Mouse (Mus musculus): Measurements from ENCODE around the gene Bcdin3d.
A peak's percentile ranks its signal among the peaks of the same experiment; 100 is the strongest.

Bcdin3d gene

DNA sequence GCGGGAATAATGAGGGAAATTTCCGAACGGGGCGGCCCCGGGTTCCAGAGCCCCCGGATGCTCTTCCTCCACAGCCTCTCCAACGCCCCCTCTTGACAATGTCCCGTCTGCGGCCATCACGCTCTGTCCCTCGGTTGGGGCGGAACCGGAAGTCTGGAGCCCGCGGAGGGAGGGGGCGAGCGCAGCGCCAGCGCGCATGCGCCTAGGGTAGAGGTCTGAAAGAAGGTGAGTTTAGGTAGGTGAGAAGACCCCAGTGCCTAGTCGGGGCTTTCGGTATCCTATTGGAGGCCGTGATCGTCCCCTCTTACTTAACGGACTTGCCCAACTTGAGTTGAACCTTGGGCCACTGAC is at the start of gene Bcdin3d:
Bcdin3d (minus strand) TSS at position 155 of the 351 bp plus-strand sequence.
- peak; percentile 99 for DNase-seq

GRCm38 (mm10) chr15:99520306-99520705 is 45.8 kb upstream of the Bcdin3d start:
- no peak for DNase-seq

DNA sequence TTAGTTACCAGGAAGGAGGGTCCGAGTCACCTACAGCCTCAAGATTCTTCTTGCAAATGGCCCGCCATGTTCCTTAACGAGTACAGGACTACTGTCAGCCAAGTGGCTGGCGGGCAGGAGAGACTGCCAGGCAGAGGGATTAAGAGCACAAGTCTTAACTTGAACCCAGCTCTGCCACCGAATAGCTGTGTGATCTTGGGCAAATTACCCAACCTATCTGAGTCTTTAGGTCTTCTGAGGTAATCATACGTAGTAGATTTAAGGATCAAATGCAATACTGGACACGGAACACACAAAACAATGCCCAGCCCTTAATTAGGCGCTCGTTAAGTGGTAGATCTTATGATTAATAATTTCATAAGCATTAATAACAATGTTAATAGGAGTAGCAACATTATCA is 45.1 kb upstream of the Bcdin3d start:
- no peak for DNase-seq

DNA sequence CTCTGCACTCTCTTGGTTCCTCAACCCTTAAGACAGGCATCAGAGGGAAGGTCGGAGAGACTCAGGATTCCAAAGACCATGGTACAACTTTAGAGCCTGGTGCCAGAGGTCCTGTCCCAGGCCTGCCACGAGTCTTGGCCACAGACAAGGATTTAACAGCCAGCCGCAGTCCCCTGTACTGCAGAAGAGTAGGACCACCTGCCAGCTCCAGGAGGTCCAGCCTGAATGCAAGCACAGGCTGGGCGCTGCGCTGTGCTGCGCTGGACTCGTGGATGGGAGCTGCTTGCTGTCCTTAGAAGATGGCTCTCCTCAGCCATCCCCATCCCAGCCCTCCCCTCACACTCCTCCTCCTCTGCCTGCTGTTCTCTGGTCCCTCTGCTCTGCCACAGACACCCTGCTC is 43.2 kb upstream of the Bcdin3d start:
- DNase-seq, result no peak

GRCm38 (mm10) chr15:99516715-99517114 is 42.2 kb upstream of the Bcdin3d start:
- DNase-seq, result no peak

GRCm38 (mm10) chr15:99511797-99512525 is 37.4 kb upstream of the Bcdin3d start:
- DNase-seq, result no peak

DNA sequence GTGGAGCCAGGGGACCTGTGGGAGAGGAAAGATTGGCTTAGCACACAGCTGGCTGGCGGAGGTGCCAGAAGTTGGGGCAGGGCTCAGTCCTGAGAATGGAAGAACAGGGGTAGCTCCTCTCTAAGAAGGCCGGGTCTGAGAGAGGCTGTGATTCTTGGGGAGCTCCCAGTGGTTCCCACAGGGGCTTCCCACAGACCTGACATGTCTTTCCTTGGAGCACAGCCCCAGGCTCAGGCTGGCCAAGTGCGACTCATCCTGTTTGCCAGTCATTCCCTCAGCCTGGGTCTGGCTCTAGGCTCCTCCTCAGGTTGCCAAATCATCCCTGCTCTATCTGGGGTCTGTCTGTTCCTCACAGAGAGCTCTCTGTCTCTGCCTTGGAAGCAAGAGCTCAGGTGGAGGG is 36.1 kb upstream of the Bcdin3d start:
- DNase-seq, result no peak

GRCm38 (mm10) chr15:99509840-99510239 is 35.3 kb upstream of the Bcdin3d start:
- no peak for DNase-seq

GRCm38 (mm10) chr15:99505324-99506095 is 31.0 kb upstream of the Bcdin3d start:
- no peak for DNase-seq

GRCm38 (mm10) chr15:99503256-99503655 is 28.7 kb upstream of the Bcdin3d start:
- no peak for DNase-seq

- DNase-seq, result no peak
Measured at GRCm38 (mm10) chr15:99502311-99502831, 27.8 kb upstream of the Bcdin3d start.

DNA sequence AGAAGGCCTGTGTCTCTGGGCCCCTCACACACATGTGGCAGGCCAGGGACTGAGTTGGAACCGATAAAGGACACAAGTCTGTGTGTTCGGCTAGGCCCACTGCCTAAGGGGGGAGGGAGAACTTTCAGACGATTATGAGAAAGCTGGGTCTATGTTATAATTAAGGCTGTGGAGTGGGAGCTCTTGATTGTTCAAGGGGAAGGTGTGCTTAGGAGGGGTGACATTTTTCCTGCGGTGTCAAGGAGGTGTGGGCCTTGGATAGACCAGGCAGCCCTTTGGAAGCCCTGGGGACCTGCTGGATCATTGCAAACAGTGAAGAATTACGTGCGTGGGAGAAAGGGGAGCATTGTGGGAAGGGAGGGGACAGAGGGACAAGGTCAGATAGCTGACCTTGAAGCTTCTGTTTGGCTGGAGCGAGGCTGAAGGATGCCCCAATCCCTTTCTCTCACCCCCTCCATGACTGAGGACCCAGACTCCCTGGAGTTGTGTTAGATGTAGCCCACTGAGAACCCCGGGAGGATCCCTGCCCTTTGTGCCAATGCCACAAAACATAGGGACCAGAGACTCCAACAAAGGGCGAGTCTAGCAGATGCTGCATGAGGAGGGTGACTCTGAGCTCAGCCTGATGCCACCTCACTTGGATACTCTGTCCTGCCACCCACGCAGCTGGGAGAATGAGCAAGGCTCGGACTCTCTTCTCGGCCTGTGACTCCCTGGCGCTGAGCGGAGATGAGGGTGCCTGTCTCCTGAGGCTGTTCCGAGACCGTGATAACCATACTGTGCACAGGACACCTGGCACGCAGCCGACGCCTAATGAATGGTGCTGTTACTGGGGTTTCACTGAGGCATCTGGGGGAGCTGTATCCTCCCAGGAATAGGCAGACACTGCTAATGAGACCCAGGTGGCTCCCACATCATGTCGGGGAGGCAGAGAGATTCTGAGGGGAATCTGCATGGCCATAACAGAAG is 27.0 kb upstream of the Bcdin3d start:
- DNase-seq, result no peak

DNA sequence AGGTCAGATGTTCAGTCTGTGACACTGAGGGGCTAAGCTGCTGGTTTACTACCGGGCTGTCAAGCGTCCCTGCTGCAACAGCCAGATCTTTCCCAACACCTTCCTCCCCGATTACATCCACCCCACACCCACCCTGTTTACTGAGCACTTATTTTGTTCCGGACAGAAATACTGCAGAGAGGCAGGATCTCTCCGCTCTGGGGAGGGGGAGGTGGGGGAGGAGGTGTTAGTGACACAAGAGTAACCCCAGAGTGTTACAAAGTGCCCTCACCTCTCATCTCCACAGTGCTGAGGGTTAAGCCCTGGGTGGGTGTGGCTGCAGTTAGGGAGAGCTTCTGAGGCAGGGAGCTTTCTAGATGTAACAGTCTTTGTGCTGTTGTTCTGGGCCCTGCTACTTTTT is 25.8 kb upstream of the Bcdin3d start:
- no peak for DNase-seq

DNA sequence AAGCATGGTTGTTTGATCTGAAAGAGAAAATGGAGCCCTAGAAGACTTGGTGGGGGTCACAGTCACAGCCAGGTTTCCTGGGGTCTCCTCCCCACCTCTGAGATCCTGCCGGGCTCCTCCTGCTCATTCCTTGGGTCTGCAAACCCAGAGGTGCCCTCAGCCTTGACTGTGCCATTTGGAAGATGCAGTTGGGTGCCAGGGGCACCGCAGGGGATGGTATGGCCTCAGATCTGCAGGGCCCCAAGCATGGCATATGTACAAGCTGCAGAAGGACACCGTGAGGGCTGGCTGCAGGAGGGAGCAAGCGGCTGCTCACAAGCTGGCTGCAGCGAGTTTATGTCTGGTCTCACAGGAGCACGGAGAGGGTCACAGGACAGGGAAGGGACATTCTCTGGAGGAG is 25.2 kb upstream of the Bcdin3d start:
- no peak for DNase-seq

GRCm38 (mm10) chr15:99498781-99499180 is 24.3 kb upstream of the Bcdin3d start:
- peak; percentile 94 for DNase-seq

DNA sequence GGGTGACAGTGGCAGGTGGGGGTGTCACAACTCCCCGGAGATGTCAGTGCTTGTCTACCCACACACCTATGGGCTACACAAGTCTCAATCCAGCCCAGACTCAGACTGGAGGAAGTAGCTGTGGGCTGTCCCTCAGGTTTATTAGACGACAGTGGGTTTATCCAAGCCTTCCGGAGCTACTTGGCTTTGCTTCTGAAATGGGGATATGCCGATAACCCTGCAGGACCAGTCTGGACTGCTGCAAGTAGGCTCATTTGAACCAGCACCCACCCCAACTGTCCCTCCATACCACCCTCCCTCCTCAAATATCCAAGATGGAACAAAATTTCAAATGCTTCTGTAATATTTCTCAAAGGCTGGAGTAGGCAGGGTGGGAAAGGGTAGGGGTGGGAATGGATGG is 23.8 kb upstream of the Bcdin3d start:
- no peak for DNase-seq

DNA sequence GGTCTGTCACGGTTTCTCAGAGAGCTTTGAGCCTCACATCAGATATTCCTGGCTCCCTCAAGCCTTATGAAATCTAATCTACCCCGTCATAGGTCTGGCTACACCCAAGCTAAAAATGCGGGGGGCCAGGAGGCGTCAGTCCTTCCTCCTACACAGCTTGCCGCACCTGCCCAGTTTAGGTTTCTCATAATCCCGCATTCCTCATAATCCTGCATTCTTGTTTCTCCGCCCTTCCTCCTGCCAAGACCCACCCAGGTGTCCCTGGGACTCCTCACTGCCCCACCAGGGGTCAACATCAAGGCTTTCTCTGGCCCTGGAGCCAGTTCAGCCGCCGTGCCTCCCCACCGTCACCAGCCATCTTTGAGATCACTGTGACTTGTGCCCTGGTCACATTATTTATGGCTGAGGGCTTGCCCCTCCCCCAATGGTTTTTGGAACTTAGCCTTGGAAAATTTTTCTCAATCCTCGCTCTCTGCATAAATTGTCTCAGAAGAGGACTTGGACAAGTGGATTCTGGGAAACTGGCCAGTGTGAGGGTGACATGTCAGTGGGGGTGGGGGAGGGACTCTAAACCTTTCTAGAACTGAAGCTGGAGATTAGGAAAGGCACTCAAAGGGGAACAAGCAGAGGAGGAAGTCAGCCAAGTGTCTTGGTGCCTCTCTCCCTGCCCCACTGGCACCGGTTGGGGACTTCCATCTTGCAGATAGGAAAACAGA is 23.2 kb upstream of the Bcdin3d start:
- DNase-seq, result peak; percentile 96

DNA sequence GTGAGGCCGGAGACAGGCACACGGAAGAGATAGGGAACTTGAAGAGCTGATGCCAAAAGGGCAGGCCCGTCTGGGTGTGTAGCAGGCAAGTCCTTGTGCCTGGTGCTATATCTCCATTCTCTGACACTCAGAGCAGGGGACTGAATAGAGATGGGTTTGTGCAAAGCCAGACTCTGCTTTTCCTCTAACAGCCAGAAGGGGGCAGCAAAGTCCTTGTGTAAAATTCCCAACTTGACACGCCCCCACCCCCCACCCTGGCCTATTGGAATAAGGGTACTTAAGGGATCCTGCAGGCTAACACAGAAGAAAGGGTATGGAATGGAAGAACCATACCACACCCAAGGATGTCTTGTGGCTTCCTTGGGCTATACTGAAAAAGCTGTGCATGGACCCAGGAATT is 22.5 kb upstream of the Bcdin3d start:
- peak; percentile 94 for DNase-seq

DNA sequence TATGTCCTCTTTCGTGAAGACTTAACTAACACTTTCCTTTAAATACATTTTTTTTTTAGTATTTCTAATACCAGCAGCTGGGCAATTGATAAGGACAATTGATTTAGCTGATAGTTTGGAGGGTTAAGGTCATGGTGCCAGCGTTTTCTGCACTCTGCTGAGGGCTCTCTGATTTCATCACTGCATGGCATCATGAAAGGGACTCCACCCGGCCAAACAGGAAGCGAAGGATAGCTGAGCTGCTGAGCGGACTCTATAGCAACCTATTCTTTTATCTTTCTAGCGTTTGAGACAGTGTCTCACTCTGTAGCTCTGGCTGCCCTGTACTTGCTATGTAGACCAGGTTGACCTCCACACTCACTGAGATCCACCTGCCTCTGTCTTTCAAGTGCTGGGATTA is 10.2 kb upstream of the Bcdin3d start:
- no peak for DNase-seq

GRCm38 (mm10) chr15:99475814-99476213 is 1.3 kb upstream of the Bcdin3d start:
- no peak for DNase-seq

DNA sequence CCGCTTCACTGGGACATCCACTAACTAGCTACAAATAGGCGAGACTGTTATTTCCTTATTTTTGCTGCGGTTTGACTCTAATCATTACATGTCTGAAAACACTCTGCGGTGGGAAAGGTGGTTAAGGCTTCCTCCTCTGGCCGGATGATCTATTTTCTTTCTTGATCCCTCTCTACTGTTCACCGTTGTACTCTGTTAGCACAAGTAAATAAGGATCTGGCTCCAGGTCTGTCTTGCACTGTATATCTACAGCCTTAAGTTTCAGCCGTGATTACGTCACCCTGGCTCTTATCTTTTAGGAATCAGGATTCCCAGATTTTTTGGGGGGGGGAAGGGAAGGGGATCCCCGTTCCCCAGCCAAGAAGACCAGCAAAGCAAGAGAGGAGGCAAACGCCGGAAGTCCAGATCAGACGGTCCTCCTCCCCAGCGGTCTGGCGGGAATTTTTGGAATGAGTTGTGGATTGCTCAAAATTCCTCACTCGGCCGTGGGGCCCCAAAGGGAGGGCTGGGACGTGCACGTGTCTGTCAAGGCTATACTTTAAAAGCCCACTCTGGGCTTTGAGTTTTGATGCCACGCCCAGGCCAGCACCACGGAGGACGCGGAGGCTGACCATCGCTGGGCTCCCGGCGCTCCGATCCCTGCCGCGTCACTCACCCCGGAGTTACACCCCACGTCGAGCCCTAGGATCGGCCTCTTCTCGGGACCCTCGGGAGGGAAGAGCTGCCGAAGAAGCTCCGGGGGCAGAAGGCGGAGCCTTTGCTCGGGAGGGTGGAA is 542 bp downstream of the Bcdin3d start:
- peak; percentile 98 for DNase-seq

GRCm38 (mm10) chr15:99472972-99473371 is 1.6 kb downstream of the Bcdin3d start:
- DNase-seq, result no peak

Data from heart, adult 11 months (tissue).